Mouse (Mus musculus) right cerebral cortex, postnatal 36 days (tissue): ENCODE results near the gene Unc79.
A peak's percentile ranks its signal among the peaks of the same experiment; 100 is the strongest.

ENCODE experiments used
- DNase-seq, 2 experiments: peaks; one replicate each; pipeline ENCODE4 v3.0.0; 2022; ENCODE audit warnings: low spot score in 2 of 2, mixed read lengths in 1 of 2

The Unc79 gene

DNA sequence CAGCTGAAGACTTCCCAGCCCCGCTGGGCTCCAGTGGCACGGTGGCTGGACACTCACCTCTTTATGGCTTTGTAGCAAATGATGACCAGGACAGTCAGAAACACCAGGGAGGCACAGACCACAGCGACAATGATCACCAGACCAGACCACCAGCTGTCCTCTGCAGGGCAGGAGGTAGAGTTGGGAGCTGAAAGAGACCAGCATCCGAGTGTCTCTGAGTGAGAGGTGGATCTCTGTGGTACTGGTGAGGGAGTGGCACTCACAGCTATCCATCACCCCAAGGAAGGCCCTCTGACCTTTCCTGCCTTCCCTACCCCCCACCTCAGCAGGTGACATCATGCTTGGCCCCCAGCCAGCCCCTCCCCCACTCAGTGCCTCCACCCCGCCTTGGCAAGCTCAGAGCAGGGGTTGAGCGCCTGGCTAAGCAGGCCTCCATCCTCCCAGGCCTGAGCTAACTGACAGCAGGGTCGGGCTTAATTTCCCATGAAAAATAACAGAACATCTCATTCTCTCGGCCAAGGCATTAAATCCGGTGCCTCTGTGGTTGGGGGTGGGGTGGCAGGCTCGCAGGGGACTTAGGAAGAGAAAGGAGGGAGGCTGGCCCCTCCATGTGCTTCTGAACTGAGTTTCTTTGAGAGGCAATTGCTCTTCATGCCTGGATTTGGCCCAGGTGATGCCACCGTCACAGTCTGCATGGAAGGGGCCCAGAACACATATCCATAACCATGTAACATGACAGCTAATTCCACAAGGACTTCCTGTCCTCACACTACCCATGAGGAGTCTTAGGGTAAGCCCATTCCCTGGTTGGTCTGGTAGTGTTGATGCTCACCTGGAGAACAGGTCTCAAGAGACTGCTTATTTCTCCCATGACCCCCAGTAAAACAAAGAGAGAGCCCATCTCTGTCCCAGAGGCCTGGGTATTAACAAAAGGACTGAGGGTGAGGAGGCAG lies 254.2 kb downstream of the Unc79 start:
- DNase-seq, result no peak

DNA sequence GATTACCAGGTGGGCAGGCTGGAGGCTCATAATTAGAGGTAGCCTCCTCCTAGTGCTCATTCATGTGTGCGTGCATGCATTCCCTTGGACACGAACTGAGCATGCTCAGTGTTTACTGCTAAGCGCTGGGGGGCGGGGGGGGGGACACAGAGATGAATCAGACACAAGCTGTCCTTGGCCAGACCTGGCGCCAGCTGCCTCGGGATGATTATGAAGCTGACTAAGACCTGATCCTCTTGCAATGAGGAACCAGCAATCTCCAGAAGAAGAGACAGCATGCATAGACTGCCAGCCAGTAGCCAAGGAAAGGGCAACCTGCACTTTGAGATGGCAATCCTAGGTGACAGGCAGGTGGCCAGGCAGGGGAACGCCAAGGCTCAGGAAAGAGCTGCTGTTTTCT lies 256.9 kb downstream of the Unc79 start:
- peak in 1 of 2 experiments; percentile 52 for DNase-seq

DNA sequence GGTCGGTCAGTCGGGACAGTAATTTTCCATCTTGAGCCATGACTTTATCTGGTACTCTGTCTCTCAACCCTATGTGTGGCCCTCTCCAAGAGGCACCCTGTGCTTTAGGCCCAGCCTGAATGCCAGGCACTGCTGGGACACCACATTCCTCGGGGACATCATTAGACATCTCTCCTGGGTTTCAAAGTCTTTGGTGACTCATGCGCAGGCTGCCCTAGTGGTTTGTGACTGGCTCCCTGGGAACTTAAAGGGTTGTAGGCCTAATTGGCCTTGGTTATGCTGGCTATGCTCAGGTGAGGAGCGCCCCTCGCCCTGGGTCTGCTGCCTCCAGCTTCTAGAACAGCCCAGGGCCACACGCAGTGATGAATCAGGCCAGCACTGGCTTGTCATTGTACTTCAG lies 260.9 kb downstream of the Unc79 start:
- no peak for DNase-seq

DNA sequence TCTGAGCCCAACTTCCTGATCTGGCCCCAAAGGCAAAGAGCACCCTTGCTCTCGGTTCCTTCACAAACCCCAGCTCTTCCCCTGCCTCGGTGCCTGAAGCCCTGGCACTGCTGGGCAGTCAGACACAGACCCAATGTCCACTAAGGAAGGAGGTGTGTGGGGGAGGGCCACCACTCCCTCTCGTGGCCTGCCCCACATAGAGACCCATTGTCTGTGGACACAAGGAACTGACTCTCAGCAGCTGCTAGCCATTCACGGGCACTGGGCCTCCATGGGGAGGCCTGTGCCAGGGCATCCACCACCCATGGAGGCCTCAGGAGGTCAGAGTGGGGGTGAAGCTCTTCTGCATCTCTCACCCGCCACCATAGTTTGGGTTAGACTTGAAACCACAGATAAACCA lies 262.4 kb downstream of the Unc79 start:
- DNase-seq, result peak in 1 of 2 experiments; percentile 22

DNA sequence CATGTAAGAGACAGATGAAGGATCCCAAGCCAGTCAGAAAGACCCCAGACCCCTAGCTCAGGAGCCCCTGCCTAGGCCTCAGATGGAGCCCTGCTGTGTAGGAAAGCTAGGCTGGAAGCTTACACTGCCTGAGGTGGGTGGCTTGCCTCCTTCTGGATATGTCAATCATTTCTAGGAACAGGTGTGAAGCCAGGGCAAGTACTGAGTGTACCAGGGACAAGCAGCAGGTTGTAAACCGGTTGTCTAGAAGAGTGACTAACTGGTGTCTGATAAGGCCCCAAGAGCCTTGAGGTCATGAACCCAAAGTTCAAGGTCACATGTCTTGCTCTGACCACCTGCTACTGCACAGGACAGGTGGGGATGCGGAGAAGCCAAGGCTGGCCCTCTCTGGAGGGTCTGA lies 264.9 kb downstream of the Unc79 start:
- no peak for DNase-seq

DNA sequence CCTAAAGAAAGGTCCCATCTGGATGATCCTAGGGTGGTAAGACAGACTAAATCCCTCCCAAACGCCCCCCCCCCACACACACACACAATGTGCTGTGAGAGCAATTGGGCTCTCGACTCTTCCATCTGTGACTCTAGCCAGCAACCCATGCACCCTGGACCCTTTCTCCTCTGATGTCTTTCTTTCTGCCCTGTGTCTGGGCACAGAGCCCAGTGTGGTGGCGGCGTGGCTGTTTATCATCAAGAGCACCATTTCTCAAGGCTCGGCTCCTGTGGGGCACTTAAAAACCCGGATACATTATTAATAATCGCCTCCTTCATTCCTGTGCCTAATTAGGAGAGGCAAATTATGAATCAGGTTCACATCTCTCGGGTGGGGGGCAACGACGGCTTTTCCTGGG lies 265.6 kb downstream of the Unc79 start:
- DNase-seq, result no peak

DNA sequence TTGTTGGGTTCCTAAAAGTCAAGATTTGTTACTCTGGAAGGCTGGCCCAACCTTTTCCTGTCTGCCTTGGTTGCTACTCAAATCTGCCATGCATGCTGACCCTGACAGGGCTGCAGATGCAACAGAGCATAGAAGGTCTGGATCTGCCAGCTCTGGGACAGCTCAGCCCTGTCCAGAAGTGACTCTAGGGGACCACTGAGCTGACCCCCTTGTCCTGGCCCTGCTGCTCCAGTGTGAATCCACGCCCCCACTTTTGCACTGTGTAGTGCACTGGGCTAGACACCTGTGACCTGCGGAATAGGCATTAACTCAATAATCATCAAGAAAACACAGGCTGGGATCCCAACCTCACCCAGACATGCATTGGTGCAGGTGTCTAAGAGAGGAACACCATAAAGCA lies 266.1 kb downstream of the Unc79 start:
- no peak for DNase-seq

DNA sequence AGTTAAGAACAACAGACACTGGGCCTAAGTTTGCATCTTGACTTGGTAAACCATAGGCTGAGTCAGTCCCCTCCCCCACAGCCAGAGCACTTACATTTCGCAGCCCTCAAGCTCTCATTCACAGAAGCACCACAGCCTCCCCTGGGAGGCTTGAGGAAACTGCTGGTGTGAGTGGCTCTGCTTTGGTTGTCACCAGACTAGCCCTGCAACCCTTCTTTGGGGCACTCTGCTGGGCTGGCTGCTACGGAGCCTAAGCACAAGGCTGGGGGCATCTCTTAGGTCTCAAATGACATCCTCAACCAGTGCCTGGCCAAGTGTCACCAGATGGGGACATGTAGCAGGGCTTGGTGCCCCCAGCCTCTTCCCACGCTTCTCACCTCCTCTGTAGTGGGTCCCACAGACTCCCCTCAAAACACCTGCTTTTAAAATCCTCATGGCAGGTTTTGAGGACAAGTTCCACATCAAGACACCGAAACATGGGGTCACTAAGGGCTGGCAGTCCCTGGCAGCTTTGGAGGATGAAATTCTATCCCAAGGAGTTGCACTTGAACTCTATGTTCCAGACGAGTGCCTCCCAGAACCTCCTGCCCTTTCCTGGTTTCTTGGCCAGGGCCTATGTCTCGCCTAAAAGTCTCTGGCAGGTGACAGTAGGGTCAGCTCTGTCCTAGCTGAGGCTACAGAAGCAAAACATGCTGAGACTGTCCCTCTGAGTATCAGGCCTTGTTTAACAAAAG lies 267.4 kb downstream of the Unc79 start:
- no peak for DNase-seq

DNA sequence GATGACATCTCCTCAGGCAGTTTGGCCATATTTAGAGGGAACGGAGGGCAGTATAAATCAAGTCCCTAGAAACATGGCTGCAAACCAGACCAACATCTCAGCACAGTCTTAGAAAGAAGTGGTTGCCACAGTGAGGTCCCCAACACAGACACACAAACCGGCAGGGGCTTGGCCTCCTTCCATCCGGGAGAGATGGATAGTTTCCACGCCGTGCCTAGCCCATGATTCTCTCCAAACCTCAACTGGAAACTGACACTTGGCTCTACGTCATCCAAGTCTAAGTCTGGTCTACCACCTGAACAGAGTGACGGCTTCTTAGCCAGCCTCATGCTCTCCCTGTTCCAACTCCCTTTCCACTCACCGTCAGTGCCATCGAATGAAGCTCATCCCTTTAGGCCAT lies 275.0 kb downstream of the Unc79 start:
- no peak for DNase-seq

DNA sequence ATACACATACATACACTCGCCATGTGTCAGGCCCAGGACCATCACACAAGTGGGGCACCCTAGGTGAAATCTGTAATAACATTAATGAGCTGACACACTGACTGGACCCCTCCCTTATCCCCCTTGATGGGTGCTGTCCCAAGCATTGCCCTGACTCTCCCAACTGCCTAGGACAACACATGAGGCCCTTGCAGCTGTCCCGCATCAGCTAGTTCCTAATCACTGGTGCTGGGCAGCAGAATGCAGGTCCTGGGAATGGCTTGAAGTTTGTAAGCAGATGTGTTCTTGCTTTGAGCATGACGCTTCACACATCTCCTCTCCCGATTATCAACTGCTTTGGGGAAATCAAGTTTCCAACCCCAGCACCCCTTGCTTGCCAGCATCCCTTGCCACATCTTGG lies 277.5 kb downstream of the Unc79 start:
- DNase-seq, result no peak

DNA sequence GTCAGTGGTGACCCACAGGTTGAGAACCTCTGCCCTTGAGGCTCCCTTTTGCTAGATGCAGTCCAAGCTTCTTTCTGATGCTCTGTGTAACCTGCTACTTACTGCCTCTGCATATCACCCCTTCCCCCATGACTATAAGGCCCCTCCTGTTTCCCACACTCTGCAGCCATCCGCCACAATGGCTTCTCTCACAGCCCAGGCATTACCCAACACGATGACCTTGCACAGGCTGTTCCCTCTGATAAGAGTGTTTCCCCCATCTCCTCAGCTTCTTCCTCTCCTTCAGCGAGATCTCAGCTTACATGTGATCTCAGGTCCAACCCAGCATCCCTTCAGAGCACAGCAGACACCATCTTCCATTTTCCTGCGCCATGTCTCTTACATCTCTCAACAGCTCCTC lies 280.4 kb downstream of the Unc79 start:
- no peak for DNase-seq
